Mouse (Mus musculus): ENCODE data around the gene Ephb1.

The Ephb1 gene

DNA sequence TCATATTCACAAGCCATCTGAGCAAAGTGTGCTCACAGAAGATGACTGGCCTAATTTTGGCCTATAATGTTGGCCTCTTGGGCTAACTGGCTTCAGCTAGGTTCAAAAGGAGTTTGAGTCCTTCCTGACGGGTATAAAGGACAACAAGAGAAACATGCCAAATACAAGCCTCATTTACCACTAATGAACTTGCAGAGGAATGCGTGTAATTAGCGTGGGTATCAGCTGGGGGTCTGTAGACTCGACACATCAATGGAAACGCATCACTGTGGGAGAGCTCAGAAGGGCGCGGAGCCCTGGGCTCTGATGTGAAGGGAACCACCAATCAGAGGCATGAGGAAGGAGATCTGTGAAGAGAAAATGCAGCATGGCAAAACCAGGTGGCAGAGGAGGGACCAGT is 108.9 kb downstream of the Ephb1 start:
- DNase-seq (ENCODE audit: low spot score) = no peak

DNA sequence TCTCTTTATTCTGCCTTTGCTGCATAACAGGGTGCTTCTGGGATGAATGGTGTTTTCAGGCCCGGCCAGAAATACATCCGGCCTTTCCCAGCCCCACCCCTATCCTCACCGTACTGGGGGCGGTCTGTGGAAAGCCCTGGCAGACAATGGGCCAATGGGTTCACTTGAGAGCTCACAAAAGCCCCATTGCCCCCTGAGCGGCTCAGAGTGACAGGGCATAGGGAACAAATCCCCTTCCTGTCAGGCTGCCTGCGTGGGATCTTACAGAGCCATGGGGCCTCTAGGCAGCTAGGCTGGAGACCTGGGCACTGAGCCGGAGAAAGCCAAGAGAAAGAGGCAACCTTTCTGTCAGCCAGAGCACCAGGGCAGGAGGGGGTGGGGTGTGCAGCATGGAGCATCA is 111.2 kb downstream of the Ephb1 start:
- no peak for DNase-seq (ENCODE audit: low spot score)

DNA sequence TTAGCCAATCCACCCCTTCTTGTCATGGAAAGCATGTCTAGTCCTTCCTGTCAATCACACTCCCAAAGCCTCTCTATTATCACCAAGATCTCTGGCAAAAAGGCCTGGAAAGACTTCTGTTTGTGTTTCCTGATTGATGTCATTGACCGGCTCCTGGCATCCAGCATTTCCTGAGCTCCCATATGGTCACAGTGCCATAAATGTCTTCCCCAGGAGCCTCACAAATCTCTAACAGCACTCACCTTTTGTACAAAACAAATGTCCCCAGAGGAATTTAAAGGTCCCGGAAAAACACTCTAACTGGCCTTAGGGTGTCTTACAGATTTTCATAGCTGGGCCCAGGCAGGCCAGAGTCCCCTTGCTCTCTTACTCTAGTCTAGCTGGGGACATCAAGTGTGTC is 112.9 kb downstream of the Ephb1 start:
- no peak for DNase-seq (ENCODE audit: low spot score)

DNA sequence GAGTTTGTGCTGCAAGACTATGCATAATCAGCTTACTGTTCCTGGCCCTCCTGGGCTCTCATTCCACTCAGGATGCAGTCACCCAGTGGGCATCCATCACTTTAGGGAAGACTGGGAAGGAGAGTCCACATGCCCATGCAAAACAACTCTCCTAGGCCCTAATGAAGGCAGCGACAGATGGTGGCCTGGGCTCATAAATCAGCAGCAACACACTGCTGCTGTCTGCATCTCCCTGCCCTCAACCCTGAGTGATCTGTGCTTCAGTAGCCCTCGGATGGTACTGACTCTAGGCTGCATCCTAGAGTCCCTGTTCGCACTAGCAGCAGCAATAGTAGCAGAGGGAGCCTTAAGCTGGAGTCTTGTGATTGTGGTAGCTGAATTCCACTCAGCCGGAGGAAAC is 114.3 kb downstream of the Ephb1 start:
- no peak for DNase-seq (ENCODE audit: low spot score)

DNA sequence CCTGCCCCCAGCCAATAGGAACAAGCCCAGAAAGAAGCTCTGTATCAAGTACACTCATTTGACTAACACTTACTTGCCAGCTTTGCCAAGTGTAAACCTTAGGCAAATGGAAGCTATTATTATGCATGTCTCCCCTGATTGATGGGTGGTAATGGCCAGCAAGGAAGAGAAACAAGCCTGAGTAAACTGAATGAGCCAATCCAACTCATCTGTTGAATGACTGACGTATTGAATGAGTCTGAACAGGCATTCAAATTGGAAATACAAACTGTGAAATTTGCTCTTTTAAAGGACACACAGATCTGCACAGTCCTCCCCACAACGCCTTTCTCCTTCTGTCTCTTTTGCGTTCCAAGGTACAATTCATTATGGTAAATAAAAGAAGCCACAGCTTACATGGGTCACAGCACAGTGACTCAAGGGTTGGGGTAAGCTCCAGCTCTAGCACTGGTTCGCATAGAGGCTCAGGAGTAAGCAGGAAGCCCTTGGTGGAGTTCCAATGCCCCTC is 119.0 kb downstream of the Ephb1 start:
- DNase-seq (ENCODE audit: low spot score) = no peak

DNA sequence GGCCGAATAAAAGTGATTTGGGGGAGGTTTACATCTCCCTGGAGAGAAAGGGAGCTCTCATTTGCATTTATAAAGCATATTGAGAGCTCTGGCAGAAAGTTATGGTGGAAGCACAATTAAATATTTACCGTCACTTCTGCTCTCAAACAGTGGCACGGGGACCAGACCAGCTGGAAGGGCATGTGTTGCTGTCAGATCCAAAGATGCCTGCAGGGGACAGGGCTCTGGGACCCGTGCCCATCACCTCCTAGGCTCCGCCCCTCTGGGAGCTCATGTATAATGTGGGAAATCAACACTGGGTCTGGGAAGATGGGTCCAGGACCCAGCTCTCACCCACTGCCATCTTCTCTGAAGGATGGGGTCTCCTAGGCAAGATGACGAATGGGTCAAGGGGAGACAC is 123.2 kb downstream of the Ephb1 start:
- DNase-seq (ENCODE audit: low spot score) = no peak

DNA sequence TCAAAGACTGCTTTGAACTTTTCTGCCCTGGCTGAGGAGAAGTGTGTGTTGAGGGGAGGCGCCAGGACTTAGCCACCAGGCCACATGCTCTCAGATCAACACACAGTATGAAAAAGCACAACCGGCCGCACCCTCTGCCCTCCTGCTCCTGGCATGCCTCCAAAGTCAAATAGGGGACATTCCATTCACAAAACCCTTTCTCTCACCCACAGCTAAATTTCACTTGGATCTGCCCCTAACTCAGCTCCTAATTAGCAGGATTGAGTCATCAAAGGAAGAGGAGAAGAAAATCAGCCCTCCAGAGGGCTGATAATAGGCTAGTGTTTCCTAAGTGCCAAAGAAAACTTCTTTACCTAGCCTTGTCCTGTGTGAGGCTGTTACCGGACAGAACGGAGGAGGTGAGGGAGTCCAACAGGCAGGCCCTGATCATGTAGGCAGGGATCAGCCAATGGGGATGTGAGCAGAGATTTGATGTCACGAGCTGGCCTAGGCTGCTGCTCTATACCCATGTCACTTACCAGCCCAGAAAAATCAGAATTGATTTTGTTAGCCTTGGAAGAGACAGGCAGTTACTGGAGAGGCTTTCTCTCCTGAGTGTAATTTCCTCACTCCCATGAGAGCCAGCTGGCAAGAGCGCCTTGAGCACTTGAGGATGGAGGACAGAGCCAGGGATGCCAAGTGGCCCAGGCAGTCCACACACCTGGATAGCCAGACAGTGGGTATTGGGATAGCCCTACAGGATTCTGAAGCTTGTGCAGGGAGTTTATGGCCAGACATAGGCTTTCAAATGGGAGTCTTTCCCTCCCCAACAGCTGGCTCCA is 137.5 kb downstream of the Ephb1 start:
- no peak for DNase-seq (ENCODE audit: low spot score)

DNA sequence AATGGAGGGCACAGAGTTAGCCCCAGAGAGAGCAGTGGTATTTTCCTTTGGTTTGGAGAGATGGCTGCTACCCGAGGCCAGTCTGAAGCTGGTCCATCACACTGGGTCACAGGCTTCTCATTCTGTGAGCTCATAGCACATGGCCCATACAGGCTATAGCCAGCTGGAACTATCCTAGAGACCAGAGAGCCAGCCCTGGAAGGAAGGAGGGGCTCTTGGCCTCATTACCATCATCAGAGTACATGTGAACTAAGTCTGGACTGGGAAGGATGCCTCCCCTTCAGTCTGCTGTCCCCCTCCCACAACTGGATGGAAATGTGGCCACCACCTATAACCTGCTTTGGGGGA is 142.5 kb downstream of the Ephb1 start:
- no peak for DNase-seq (ENCODE audit: low spot score)

DNA sequence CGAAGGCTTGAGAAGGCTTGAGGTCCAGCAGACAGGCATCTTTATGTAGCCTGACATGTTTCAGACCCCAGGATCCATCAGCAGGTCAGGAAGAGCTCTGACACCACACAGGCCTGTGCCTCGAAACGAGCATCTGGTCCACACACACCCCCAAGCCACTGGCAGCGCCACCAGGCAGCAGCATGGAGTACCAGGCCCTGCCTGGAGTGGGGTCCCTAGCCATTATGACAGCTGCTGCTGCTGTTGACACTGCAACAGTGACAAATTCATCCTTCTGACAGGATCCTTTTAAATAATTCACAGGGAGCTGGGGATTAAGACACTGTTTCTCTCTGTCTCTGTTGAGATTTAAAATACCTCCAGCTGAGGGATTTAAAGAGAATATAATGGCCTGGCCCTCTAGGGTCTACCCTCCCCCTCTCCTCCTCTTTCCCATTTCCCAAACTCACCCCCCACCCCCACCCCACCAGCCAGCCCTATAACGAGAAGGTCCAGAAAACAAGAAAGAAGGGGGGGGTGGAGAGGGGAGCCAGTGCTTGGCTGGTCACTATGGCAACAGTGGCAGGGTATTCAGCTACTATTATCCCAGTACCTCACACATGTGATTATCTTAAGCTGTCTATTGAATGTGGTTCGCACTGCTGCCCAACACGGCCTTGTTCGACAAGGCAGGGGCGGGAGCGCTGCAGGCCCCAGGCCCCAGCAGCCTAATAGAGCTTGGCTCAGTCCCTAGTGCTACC is 143.0 kb downstream of the Ephb1 start:
- DNase-seq (ENCODE audit: low spot score) = no peak

DNA sequence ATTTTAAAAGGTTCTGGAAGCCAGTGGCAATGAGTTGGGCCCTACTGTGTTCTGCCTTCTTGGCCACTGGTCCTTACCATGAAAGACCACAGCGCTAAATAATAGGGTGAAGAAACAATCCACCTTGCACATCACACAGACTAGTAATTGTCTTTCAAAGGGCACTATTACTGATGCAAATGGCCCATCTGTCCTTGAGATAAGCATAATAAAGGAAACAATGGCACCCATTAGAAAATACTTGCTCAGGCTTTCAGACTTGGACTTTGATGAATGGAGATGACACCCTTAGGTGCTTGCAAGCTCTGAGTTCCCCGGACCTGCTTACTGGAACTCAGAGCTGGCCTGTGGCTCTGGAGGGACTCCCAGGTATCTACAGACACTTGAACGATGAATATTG is 149.0 kb downstream of the Ephb1 start:
- no peak for DNase-seq (ENCODE audit: low spot score)

DNA sequence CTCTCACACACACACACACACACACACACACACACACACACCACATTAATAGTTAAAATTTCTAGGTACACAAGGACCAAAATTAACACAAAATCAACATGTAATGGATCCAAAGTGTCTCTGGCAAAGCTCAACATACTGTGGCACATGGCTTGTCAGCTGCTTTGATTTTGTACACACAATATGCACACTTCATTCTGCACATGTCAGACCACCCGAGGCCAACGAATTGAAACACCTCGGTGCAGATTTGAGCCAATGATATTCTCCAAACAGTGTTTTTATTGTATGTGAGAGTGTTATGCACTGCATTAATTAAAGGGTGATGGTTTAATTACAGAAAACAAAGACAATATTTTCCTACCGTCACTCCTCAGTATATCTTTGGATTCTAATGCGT is 152.6 kb downstream of the Ephb1 start:
- DNase-seq (ENCODE audit: low spot score) = no peak

DNA sequence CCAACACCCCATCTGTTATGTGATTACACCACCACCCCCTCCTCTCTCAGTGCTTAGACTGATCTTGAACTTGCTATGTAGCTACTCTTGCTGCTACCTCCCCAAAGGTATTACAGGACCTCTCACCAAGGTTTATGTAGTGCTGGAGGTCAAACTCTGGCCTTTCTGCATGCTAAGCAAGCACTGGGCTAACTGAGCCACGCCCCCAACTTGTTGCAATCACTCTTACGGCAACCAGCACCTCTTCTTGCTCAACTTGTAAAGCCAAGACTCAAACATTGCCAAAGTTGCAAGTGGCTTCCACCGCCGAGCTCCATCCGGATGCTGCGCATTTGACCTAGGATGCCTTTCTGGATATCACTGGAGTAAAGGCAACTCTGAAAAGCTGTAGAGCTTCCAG is 157.6 kb downstream of the Ephb1 start:
- no peak for DNase-seq (ENCODE audit: low spot score)

DNA sequence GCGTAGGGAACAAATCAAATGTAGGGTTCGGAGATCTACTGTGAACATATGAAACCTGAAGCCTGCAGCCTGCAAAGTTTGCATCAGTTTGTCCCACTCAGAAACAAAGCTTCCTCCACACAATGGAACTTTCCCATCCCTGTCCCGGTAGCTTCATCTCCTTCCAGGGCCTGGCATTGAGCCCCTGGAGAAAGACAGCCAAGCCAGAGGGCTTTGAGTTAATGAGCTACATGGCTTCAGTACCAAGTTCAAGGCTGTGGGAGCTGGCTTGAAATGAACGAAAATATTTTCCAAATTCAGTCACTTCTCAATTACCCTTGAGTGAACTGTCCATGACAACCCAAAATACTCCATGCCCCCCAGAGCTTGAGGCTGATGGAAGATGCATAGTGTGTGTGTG is 160.4 kb downstream of the Ephb1 start:
- no peak for DNase-seq (ENCODE audit: low spot score)

DNA sequence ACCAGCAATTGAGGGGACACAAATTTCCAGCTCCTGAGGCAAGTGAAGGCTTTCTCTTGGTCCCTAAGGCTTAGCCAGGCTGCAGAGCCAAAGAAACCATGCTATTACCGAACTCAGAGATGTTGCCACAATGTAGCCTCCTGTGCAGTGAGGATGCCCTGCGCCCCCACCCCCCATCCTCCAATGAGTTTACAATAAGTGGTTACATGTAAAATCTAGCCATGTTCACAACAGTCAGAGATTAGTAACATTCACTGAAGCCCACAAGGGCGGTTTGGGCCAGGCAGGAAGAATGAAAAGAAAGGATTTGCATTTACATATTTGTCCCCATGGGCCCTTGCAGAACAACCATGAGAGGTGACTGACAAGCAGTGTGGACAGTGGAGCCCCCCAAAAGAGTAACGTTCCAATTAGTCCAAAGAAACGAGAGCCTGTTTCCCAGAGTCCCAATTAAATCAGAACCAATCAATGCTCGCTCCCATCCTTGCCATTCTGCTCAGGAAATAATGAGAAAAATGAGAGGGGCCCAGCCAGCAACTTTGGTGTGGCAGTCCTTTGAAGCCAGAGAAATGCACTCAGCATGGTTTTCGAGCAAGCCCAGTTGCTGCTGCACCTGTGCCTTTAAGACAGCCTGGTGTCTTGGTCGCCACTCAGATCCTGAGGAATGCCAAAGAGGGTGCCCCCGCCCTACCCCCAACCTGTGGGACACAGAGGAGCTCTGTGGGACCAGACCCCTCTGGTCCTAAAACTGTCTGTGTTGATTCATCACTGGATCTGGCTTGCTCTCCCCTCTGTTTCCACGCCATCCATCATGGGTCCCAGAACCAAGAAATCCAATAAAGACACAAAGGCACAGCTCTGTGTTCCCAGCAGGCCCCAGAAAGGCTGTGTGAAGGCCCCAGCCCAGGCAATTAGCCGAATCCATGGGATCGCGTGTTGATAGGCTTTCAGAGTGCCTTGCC is 161.5 kb downstream of the Ephb1 start:
- DNase-seq (ENCODE audit: low spot score) = no peak

DNA sequence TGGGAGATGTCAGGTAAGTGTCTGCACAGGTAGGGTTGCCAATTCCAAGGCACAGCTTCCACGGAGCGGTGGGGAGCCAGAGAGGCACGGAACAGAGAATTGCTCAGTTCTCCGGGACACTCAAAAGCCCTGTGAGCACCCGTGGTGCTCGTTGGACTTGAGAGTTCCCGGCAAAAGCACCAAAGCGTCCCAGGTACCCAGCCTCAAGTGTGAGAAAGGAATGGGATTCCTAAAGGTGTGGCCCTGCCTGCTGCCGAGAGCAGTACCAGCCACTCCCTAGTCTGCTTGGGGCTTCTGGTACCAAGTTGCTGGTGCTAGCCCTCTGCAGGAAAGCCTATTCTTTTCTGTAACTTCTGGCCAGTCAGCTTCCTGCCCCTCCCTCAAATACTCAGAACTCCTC is 164.4 kb downstream of the Ephb1 start:
- no peak for DNase-seq (ENCODE audit: low spot score)

DNA sequence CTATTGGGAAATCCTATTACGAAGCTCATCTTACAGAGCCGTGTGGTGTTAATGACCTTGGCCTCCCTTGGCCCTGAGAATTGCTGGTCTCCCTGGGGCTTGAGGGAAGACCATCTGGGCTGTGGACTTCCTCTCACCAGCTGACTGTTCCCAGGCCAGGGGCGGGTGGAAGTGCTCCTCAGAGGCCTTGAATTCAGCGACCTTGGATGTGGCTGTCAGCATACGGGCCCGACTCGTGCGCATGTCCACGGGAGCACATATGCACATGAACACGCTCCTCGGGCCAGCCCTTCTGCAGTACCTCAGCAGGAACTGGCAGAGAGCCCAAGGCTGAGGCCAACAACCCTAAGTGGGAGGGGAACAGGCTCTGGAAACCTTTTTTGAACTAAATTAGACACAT is 165.1 kb downstream of the Ephb1 start:
- no peak for DNase-seq (ENCODE audit: low spot score)

DNA sequence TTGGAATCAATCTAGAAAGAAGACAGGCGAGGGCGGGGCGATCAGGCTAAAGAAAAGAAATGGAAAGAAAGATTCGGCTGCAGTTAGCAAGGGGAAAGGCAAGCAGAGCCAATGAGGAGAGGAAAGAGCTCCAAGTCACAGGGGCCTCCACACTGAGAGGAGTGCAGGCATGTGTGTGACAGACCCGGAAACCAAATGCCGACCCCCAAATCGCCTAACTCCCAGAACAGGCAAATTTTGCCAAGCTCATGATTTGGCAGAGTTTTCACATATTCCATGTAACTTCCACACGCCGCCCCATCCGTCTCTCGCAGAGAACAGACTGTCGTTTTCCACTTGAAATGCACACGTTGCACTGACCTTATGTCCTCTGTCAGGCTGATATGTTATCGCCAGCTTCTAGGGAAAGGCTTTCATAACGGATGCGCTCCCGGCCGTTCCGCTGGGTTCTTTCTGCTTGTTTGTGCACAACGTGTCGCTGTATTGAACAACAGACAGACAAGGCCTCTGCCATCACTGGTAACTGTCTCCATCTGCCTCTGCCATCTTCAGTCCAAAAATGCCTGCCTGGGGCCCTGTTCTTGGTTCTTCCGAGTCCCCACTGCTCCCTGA is 170.7 kb downstream of the Ephb1 start:
- no peak for DNase-seq (ENCODE audit: low spot score)

DNA sequence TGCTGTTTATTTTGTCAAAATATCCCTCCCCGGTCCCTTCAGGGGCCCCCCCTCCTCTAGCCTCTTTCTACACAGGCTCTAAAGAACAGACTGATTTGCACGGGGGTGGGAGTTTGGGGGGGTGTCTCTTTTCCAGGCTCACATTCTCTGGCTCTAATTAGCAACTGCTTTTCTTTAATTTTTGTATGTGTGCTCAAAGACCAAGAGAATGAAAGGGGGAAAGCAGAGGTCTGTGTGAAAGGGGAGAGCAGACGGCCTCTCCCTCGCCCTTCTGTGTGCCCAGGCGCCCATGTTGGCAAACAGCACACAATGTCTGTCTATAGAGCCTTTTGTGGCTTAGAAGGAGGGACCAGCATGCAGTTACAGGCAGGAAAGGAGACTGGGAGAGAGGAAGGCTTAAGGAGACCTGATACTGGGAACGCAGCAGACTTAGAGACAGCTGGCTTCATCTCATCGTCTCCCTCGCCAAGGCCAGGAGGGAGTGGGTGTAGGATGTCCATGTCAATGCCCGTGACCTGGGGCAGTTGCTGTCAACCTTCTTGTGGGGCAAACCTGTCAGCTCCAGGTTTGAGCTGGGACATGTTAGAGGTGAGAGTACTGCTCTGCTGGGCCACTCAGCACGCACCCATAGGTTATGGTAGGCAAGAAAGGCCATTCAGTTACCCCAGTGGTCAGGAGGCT is 172.5 kb downstream of the Ephb1 start:
- DNase-seq (ENCODE audit: low spot score) = no peak

DNA sequence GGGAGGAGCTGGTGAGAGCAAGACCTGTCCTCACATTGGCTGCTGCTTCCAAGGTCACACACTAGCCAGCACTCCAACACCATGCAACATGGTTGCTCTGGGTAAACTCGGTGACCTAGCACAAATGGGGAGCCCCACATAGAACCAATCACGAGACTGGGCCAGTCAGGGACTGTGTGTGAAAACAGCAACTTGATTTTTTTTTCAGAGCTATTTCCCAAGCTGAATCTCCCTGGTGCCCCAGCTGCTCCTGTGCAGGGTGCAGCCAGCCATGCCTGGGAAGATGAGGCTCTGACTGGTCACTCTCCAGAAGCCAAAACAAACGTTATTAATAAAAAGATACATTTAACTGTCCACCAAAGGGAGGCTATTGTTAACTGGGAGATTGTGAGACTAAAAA is 173.2 kb downstream of the Ephb1 start:
- no peak for DNase-seq (ENCODE audit: low spot score)

DNA sequence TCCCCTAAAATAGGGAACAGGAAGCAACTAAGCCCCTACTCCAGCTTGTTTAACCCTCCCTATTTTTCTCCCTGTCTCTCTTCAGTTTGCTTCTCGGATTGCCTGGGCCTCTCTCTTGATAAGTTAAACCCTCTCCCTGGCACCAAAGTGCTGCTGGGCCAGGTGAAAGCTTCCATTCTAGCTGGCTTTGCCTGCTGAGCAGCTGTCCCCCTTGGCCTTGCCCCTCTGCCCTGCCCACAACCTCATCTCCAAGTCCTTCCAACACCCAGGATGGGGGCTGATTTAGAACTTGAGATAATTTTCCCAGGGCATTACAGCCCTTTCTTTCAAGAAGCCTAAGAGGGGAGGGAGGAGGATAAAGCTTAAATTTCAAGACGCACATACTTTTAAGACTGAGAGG is 174.0 kb downstream of the Ephb1 start:
- DNase-seq (ENCODE audit: low spot score) = no peak

DNA sequence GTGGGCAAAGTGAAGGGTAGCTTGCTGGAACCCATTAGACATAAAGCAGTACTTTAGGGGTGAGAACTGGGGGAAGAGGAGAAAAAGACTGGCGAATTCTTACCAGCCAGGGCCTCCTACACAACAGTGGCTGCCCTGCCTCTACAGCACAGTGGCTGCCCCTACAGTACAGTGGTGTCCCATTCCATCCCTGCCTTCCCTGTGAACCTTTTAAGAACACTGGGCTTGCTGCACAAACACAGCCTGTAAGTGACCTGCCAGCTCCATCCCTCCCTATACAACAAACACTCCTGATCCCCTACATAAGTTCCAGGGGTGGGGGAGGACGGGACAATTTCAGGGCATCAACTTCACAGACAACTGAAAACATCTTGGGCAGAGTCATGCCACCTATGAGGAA is 174.4 kb downstream of the Ephb1 start:
- DNase-seq (ENCODE audit: low spot score) = no peak

Measured in spleen, adult 12 weeks (tissue).